Mouse (Mus musculus) myocyte (in vitro differentiated cells): ENCODE measurements at regions not wholly inside any gene's neighbourhood (a gene's known extent, or its start where the extent isn't known, plus 50 kb on each side); places are given as distances from the start of the nearest gene placed in this dataset.

Experiments used
- H3K27me3 ChIP-seq: one replicate; pipeline ENCODE4 v1.6.1; 2011; ENCODE audit not compliant: control insufficient read depth, insufficient read depth, insufficient read length
- H3K36me3 ChIP-seq: one replicate; pipeline ENCODE4 v1.6.1; 2011; ENCODE audit not compliant: control insufficient read depth, insufficient read depth
- H3K4me2 ChIP-seq: one replicate; pipeline ENCODE4 v1.6.1; 2011; ENCODE audit warnings: low read depth, control low read depth
- H3K4me3 ChIP-seq: one replicate; pipeline ENCODE4 v1.5.1; 2011; ENCODE audit warnings: mild to moderate bottlenecking, control low read depth, moderate library complexity
- H3K79me2 ChIP-seq: one replicate; pipeline ENCODE4 v1.6.1; 2011; ENCODE audit not compliant: control insufficient read depth, insufficient read depth
- H3ac ChIP-seq: one replicate; pipeline ENCODE4 v1.6.1; 2011; ENCODE audit not compliant: control insufficient read depth, insufficient read length
- CEBPB ChIP-seq: IDR thresholded peaks from 2 replicates; pipeline ENCODE4 v1.6.1; 2011; ENCODE audit warnings: mild to moderate bottlenecking, moderate library complexity; ENCODE audit not compliant: poor library complexity, insufficient read depth, severe bottlenecking
- E2F4 ChIP-seq: IDR thresholded peaks from one replicate; pipeline ENCODE4 v1.6.1; 2011; ENCODE audit warnings: mild to moderate bottlenecking, control low read depth, moderate library complexity; ENCODE audit not compliant: insufficient read depth
- MAX ChIP-seq: IDR thresholded peaks from one replicate; pipeline ENCODE4 v1.6.1; 2011; ENCODE audit warnings: low read depth, mild to moderate bottlenecking, control low read depth
- MYOD1 ChIP-seq, 3 experiments: IDR thresholded peaks; one replicate each; pipeline ENCODE4 v1.6.1; 2011; ENCODE audit warnings: control low read depth in 2 of 3, low read depth in 2 of 3, mild to moderate bottlenecking in 2 of 3, moderate library complexity in 1 of 3; ENCODE audit not compliant: insufficient read length in 2 of 3, control insufficient read depth in 1 of 3
- MYOG ChIP-seq, 3 experiments: IDR thresholded peaks; one replicate each; pipeline ENCODE4 v1.6.1; 2011; ENCODE audit warnings: control low read depth in 2 of 3, low read depth in 2 of 3, mild to moderate bottlenecking in 2 of 3; ENCODE audit not compliant: insufficient read length in 2 of 3, control insufficient read depth in 1 of 3, insufficient read depth in 1 of 3
- POLR2A ChIP-seq: IDR thresholded peaks from one replicate; pipeline ENCODE4 v1.6.1; 2011; ENCODE audit warnings: low read depth, mild to moderate bottlenecking, control low read depth, moderate library complexity; ENCODE audit not compliant: insufficient read length
- POLR2AphosphoS2 ChIP-seq: IDR thresholded peaks from one replicate; pipeline ENCODE4 v1.6.1; 2011; ENCODE audit warnings: low read depth, control low read depth; ENCODE audit not compliant: insufficient read length
- REST ChIP-seq: IDR thresholded peaks from one replicate; pipeline ENCODE4 v1.6.1; 2011; ENCODE audit warnings: mild to moderate bottlenecking, control low read depth, moderate library complexity; ENCODE audit not compliant: insufficient read depth, insufficient read length
- SRF ChIP-seq: IDR thresholded peaks from one replicate; pipeline ENCODE4 v1.6.1; 2011; ENCODE audit warnings: low read depth; ENCODE audit not compliant: control insufficient read depth, insufficient read length
- TCF12 ChIP-seq: IDR thresholded peaks from one replicate; pipeline ENCODE4 v1.6.1; 2011; ENCODE audit warnings: mild to moderate bottlenecking, control low read depth; ENCODE audit not compliant: poor library complexity, insufficient read depth, severe bottlenecking
- TCF3 ChIP-seq: IDR thresholded peaks from one replicate; pipeline ENCODE4 v1.6.1; 2011; ENCODE audit warnings: low read depth, control low read depth; ENCODE audit not compliant: insufficient read length
- USF1 ChIP-seq: IDR thresholded peaks from one replicate; pipeline ENCODE4 v1.6.1; 2011; ENCODE audit warnings: low read depth, mild to moderate bottlenecking, control low read depth, moderate library complexity

DNA sequence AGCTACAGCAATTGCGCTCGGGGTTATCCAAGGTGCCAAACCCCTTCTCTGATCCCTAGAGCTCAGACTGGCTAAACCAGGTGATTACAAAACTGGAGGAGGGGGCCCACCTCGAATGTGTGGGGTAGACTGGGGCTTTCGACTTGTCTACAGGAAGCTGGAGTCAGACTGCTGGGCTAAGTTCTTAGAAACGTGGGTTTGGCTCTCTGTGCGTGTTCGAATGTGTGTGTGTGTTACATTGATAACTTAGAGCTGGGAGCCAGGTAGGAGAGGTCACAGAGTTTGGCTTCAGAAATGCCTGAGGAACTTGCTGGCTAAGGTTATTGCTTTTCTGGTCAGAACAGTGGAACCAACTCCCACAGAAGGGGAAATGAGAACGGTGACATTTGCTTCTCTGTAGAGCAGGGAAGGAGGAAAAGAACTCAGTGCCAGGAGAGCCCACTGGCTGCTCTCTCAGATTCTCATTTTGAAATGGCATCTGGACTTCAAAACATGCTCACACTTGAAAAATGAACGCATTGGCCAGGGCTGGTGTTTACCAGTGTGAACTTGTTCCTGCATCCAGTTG, 76.1 kb upstream of the Dlx2 start:
- no peak overlapping the region for H3K4me3 ChIP-seq
- H3K27me3 ChIP-seq, result no peaks in the 10 kb centered on the region
- TF ChIP-seq REST (no peak), MYOD1 (IDR thresholded peaks at IDR 0.05; ENCODE audit: control insufficient read depth in 1 of 3, insufficient read length in 2 of 3, low read depth in 2 of 3) (no peak), MYOG (IDR thresholded peaks at IDR 0.05; ENCODE audit: control insufficient read depth in 1 of 3, insufficient read depth in 1 of 3, insufficient read length in 2 of 3, low read depth in 2 of 3) (no peak), TCF3 (no peak), MAX (no peak), CEBPB (no peak), POLR2A (no peak), POLR2AphosphoS2 (no peak), USF1 (no peak), SRF (no peak), E2F4 (no peak), TCF12 (no peak)
- no peak overlapping the region for H3ac ChIP-seq
- no peaks in the 10 kb centered on the region for H3K36me3 ChIP-seq
- H3K4me2 ChIP-seq, result no peak overlapping the region
- H3K79me2 ChIP-seq, result no peaks in the 10 kb centered on the region

GRCm38 (mm10) chr2:71623134-71623533, 76.6 kb upstream of the Dlx2 start:
- H3ac ChIP-seq, result no peak overlapping the region
- TF ChIP-seq MYOD1 (IDR thresholded peaks at IDR 0.05; ENCODE audit: control insufficient read depth in 1 of 3, insufficient read length in 2 of 3, low read depth in 2 of 3) (no peak), E2F4 (no peak)
- no peaks in the 10 kb centered on the region for H3K79me2 ChIP-seq
- no peak overlapping the region for H3K4me2 ChIP-seq
- no peaks in the 10 kb centered on the region for H3K27me3 ChIP-seq
- H3K36me3 ChIP-seq, result no peaks in the 10 kb centered on the region
- no peak overlapping the region for H3K4me3 ChIP-seq

GRCm38 (mm10) chr2:71625298-71625902, 78.8 kb upstream of the Dlx2 start:
- TF ChIP-seq MYOD1 (IDR thresholded peaks at IDR 0.05; ENCODE audit: control insufficient read depth in 1 of 3, insufficient read length in 2 of 3, low read depth in 2 of 3) (peak in 1 of 3 experiments; percentile 4), POLR2AphosphoS2 (no peak)

GRCm38 (mm10) chr2:71626404-71626803, 79.8 kb upstream of the Dlx2 start:
- no peak for TF ChIP-seq TCF12
- peak in 1 of 3 experiments; percentile 4 for TF ChIP-seq MYOD1 (IDR thresholded peaks at IDR 0.05; ENCODE audit: control insufficient read depth in 1 of 3, insufficient read length in 2 of 3, low read depth in 2 of 3)
- no peak for TF ChIP-seq REST
- no peak overlapping the region for H3K4me3 ChIP-seq
- no peaks in the 10 kb centered on the region for H3K79me2 ChIP-seq

More at GRCm38 (mm10) chr2:71625298-71625902, 78.8 kb upstream of the Dlx2 start:
- H3ac ChIP-seq, result no peak overlapping the region
- H3K79me2 ChIP-seq, result no peaks in the 10 kb centered on the region
- no peak overlapping the region for H3K4me2 ChIP-seq
- no peaks in the 10 kb centered on the region for H3K36me3 ChIP-seq
- no peak overlapping the region for H3K4me3 ChIP-seq
- H3K27me3 ChIP-seq, result no peaks in the 10 kb centered on the region

DNA sequence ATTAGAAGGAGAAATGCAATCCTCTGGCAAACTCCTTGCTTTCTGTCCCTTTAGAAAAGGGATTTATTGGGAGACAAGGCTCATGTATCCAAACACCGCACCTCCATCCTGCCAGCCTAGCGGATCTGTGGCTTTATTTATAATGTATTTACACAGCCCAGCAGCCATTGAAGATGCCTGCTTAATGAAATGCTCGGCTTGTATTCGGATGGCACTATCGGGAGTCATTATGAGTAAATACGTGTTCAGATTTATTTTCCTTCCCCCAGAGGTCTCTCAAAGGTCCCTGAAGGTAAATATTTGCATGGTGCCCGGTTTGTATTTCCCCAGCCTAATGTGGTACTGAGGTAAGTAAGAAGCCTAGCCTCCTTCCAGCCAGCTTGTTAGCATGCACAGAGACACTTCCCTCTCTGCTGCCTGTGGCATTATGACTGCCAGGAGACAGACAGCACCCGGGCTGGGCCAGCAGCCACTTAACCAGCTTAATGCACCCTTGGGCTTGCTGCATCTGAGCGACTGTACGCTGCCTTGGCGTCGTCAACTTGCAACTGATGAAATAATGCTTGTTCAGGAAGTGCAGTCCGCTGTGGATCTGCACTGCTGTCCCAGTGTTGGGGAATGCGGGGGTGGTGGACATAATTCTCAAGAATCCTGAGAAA, 80.7 kb upstream of the Dlx2 start:
- Histone ChIP-seq H3K27me3 (no peaks in the 10 kb centered on the region), H3K4me2 (peak overlapping the region; percentile 77), H3K4me3 (no peak overlapping the region), H3K79me2 (no peaks in the 10 kb centered on the region), H3K36me3 (no peaks in the 10 kb centered on the region), H3ac (no peak overlapping the region)
- no peak for TF ChIP-seq POLR2A
- no peak for TF ChIP-seq POLR2AphosphoS2
- TF ChIP-seq MYOD1 (IDR thresholded peaks at IDR 0.05; ENCODE audit: control insufficient read depth in 1 of 3, insufficient read length in 2 of 3, low read depth in 2 of 3), result no peak

More at GRCm38 (mm10) chr2:71626404-71626803, 79.8 kb upstream of the Dlx2 start:
- Histone ChIP-seq H3K27me3 (no peaks in the 10 kb centered on the region), H3K36me3 (no peaks in the 10 kb centered on the region), H3K4me2 (peak overlapping the region; percentile 77), H3ac (no peak overlapping the region)
